Mouse (Mus musculus): ENCODE results near the gene Kdm4b. TPM values are rescaled to one million over a fixed set of nuclear protein-coding genes. Genes with fewer than 3 reads are reported as not detected.

Kdm4b gene
- 10 to 100 TPM; 35.0 to 41.8 TPM for total RNA-seq (2021)
- long read RNA-seq, experiment 1, full-length matches to known transcripts: 9 of 49 reads
- long read RNA-seq, experiment 1, partial matches to known transcripts: 22 of 49 reads
- long read RNA-seq, experiment 1, other reads (novel, unspliced or antisense): 18 of 49 reads
- long read RNA-seq, experiment 2, full-length matches to known transcripts: 13 of 55 reads
- long read RNA-seq, experiment 2, partial matches to known transcripts: 7 of 55 reads
- long read RNA-seq, experiment 2, other reads (novel, unspliced or antisense): 35 of 55 reads

- DNase-seq: peak; percentile 99
Observed at GRCm38 (mm10) chr17:56325450-56326152, at the start of gene Kdm4b. Gene Kdm4b (plus strand): TSS chr17:56326062.

DNA sequence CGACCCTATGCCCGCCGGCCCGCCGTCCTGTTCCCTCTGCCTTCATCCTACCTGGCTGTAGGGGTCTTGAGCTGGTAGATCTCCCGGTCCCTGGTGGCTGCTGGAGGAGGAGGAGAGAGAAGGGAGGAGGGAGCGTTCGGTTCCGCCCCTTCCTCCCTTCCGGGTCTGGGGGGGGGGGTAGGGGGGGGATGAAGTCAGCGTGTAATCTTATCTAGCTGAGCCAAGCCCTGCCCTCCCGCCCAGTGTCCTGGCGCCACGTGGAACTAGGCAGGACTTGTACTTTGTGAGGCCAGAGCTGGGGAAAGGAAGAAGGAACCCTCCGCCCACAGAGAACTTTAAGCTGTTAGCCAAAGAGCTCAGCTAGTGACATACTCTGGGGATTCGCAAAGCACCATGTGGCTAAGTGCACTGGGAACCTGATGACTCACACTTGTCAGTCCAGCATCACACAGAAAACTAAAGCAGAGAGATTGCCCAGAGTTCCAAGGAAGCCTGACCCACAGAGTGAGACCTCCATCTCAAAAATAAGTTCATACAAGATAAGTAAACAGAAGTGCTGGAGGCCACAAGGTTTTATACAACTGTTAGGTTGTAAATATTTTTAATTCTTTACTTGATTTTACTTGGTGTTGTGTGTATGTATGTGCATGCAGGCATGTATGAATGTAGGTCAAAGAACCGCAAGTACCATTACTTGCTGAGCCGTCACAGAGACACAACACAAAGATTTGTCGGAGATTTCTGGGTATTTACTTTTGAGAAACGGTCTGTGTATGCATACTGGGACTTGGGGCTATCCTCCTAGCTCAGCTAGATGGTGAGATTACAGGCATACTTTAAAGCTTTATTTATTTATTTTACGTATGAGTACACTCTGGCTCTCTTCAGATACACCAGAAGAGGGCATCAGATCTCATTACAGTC, 49.0 kb upstream of the Kdm4b start, which contains the start of gene Ticam1:
Gene Ticam1 (minus strand): TSS at position 144 of the 924 bp plus-strand sequence.
- peak; percentile 94 for DNase-seq

DNA sequence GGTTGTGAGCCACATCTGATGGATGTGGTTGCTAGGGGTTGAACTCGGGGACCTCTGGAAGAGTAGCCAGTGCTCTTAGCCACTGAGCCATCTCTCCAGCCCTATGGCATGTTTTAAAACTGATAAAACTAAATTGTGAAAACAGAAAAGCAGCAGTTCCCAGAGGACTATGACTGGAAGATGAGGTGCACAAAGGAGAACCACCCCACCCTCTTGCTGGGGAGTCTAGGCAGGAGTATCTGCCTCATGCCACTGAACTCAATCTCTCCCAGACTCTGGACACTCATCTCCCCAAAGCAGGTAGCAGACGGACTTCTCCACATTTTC, 48.3 kb upstream of the Kdm4b start:
- no peak for DNase-seq

DNA sequence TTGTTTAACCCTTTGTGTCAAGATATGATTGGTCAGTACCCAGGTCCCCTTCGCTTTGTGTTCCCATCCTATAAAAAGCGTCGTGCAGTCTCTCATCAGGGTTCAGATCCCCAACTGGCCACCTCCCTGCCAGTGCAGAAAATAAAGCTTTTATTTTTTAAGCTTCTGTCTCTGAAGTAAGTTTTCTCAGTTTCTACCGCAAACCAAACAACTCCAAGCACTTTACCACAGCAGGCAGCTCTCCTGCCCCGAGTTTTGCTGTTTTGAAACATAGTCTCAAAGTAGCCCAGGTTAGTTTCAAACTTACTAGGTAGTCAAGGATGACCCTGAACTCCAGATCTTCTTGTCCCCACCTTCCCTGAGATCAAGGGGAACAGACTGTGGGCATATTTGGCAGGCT, 47.5 kb upstream of the Kdm4b start:
- no peak for DNase-seq

GRCm38 (mm10) chr17:56279481-56280155, 46.2 kb upstream of the Kdm4b start:
- DNase-seq: peak; percentile 79

- no peak for DNase-seq
Observed at GRCm38 (mm10) chr17:56281193-56281592, 44.7 kb upstream of the Kdm4b start.

GRCm38 (mm10) chr17:56282802-56283201, 43.1 kb upstream of the Kdm4b start:
- DNase-seq: no peak

DNA sequence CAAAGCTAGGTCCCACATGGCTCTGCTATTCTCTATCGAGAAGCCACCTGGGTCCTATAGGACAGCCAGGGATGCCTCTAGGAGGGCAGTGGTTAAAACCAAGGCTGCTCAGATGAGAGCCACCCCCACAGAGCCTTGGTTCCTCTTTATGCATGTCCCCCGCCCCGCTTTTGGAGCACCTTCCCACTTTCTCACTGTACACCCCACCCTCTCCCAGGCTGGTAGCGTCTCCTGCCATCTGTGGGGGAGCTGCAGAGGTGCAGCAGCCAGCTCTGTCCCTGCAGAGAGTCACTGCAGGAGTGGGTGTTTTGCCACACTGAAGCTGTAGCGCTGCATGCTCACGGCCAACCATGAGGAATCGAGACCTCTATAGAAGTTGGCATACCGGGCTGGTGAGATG, 42.5 kb upstream of the Kdm4b start:
- DNase-seq: no peak

DNA sequence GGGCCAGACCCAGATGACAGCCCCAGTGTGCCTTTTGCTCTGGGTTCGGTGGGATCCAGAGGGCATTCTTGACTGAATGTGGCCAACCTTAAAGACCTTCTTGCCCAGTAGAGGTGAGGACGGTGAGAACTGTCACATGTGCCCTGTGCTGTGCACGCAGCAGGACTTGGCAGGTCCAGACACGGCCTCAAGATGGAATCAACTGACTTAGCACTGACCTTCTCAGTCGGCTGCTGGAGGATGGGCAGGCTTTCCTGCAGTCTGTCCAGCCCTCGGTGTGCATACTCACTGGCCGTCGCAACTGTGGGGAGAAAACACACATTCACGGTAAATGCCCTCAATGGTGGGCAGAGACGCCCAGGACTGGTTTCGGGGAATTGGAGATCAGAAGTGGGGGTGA, 39.9 kb upstream of the Kdm4b start:
- no peak for DNase-seq

DNA sequence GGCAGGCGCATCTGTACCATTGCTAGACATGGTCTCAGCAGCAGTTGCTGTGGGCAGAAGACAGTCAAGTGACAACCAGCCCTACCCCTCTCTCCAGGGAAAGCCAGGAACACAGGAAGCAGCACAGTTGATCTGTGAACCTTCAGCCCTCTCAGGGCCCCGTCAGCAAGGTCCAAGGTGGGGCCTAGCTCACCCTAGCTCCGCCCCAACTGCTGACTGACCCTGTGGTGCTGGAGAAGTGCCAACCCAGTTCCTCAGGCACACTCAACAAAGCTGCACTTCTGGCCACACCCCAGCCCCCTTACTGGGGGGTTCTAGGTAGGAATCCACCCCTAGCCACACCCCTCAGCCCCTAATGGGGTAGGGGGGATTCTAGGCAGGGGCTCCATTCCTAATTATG, 38.0 kb upstream of the Kdm4b start:
- peak; percentile 79 for DNase-seq

DNA sequence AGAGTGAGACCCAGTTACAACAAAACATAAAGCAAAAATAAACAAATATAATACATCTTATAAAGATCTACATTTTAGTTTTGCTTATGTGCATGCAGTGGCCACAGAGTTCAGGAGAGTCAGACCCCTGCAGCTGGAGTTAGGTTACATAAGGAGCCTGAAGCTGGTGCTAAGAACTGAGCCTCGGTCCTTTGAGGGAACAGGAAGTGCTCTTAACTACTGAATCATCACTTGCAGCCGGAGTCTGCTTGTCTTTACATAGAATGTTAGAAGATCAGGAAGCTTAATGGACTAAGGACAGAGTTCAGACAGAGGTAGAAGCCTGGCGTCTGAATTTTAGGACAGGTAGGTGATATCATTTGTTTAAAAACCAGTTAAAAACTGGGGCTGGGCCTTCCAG, 37.0 kb upstream of the Kdm4b start:
- DNase-seq: no peak

DNA sequence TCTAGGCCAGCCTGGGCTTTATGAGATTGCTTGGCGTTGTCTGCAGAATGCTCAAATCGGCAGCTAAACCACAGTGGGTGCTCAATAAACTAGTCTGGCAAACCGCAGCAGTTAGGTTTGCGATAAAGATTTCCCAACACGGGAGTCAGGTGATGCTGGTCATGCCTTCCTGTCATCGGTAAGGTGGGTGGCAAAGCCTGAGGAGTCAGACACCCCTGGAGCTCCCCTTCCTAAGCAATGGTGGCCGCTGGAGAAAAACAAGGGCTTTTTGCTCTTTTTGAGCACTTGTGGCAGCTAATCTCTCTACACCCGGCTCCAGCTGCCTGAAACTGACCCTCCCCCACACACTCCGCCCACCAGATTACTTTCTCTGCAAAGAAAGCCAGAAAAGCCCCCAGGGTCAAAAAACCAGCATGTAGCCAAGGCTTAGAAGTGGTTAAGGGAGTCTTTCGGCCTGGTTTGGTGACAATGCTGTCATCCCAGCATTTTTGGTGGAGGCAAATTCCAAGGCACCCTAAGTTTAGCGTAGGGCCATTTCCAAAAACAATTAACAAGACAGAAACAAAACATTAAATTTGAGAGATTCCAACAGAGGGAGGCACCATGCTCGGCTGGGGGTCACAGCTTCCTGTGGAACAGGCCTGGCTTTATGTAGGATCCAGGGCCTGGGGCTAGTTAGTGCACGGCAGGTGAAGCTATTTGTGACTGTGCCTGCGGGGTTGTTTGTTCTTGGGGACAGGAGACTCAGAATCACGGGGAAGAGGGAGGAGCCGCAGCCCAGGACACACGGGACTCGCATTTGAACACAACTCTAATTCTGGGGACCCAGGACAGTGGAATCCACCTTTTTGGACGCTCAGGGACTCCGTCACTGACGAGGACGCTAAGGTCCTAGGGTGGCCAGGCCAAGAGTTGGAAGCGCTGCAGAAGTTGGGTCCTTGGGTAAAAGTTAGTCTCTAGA, 36.2 kb upstream of the Kdm4b start:
- peak; percentile 66 for DNase-seq

GRCm38 (mm10) chr17:56290388-56291170, 35.3 kb upstream of the Kdm4b start:
- peak; percentile 100 for DNase-seq

DNA sequence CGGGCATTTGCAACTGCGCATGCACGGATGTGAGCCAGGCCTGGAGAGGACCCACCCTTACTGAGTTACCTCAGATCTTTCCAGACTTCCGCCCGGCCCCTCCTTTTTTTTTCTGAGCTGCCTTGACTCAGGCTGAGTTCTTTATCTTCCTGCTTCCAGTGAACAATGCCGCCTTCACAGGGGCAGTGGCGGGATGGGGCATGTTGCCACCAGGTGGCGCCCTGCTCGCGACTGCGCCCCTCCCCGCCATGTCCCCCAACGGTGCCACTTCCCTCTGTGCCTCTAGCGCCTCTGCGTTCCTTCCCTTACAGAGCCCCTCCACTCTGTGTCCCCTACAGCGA, 34.7 kb upstream of the Kdm4b start:
- peak; percentile 94 for DNase-seq

DNA sequence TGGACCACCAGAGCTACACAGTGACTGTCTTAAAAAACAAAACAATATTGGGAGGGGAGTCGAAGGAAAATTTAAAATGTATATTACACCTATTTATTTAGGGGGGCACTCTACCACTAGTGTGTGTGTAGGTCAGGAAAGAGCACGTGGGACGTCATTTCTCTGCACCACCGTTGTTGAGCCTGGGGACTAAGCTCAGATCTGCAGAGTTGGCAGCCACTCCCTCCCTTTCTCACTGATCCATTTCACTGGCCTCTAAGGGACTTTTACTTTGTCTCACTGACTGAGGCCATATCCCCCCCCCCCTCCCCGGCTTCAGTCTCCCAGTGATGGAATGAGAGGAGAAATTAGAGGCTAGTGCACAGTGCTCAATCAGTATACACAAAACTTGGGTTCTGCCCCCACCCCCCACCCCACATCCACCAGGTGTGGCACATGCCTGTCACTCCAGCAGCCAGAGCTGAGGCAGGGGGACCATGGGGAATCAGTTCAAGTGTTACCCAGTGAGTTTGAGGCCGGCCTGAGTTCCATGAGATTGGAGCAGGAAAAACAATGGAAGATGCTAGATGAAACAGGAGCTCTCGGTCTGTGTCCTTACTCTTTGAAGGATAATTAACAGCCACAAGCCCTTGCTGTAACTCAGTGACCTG, 33.9 kb upstream of the Kdm4b start:
- no peak for DNase-seq

DNA sequence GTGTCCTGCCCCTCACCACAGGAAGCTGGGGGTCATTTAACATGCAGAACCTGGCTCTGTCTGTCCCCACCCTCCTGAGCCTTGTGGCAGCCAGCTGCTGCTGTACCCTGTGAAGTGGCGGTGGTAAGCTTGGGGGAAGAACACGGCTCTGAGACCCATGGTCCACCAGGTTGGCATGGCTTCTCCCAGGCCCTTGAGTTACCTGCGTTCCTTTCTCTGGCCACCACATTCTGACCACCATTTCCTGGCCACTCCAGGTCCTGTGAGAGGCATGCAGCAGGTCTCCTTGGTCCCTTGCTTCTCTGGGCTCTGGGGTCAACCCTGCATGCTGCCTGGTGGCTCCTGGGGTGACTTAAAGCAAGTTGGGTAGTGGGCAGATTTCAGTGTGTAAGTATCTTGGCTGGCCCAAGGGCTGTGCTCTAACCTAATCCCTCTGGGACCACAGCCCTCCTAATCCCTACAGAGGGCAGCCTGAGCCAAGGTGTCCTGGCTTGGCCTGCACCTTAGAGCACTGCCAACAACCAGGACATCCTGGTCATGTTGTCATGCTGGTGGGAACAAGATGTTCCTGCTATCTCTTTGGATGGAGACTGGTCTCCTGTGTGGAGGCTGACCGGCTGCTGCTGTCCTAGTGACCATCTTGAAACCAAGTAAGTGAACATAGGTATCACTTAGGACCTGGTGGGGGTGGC, 33.2 kb upstream of the Kdm4b start, which contains the start of gene Plin3:
Gene Plin3 (minus strand): TSS at position 343 of the 692 bp plus-strand sequence.
- peak; percentile 40 for DNase-seq

- no peak for DNase-seq
Observed at GRCm38 (mm10) chr17:56293291-56293690, 32.6 kb upstream of the Kdm4b start.

GRCm38 (mm10) chr17:56294241-56294640, 31.6 kb upstream of the Kdm4b start:
- no peak for DNase-seq

DNA sequence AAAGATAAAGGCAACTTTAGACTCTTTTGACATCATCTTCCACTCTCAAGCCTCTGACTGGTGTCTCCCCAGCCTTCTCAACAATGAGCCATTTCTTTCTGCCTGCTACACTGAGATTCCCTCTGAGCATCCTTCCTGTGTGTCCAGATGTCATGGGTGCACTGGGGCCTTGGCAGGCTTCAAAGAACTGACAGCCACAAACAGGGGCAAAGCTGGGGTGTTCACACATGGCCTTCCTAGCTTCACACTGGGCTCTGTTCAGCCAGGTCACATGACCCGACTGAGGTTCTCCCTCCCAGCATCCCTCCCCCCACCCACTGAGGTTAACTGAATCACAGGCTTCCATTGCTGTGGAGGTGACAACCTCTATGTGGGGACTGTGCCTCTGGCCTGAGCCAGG, 29.7 kb upstream of the Kdm4b start:
- DNase-seq: no peak

All from adrenal gland, postnatal 10 days (tissue).